Mouse (Mus musculus): ENCODE results near the gene Churc1.
"Not testable (repeated sequence)": the region's sequence is repeated elsewhere in the genome, so short reads cannot be mapped to it uniquely, and the experiment has no call there.

The Churc1 gene

DNA sequence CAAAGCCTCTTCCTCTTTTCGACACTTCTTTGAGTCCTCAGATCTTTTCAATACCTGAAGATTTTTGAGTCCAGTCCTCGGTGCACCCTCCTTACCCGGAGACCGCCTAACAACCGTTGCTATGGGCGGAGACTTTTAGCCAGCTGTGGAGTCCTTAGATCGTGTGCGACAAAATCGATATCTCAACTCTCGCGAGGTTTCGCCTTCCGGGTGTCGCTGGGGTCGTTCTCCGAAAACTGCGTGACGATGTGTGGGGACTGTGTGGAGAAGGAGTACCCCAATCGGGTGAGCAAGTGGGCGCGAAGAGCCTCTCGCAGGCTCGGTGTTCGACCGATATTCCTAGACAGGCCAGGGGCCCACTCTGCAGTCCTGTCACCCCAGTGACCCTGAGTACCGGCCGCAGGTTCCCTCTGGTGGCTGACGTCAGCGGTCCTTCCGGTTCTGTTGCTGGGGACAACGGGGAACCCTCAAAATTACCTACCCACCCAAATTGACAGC is at the start of gene Churc1, which contains the start of gene Fntb:
Gene Churc1 (plus strand): TSS at position 185 of the 498 bp plus-strand sequence.
Gene Fntb (plus strand): TSS at position 236 of the 498 bp plus-strand sequence.
- peak; percentile 97 for DNase-seq (ENCODE audit: low read depth, low spot score)

DNA sequence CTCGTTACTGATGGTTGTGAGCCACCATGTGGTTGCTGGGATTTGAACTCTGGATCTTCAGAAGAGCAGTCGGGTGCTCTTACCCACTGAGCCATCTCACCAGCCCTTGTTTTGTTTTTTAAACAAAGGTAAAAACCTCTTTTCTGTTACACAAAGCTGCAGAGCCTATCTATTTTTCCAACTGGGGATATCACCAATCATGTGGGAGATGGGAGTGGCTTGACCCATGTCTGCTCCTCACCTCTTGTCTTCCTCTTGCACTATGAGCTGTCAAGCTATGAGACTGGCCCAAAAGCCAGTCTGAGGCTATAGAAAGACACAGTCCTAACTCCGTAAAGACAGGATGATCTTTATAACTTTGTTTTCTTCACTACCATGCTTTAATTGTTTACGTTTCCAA is 47.0 kb upstream of the Churc1 start:
- no peak for DNase-seq (ENCODE audit: low read depth, low spot score)

DNA sequence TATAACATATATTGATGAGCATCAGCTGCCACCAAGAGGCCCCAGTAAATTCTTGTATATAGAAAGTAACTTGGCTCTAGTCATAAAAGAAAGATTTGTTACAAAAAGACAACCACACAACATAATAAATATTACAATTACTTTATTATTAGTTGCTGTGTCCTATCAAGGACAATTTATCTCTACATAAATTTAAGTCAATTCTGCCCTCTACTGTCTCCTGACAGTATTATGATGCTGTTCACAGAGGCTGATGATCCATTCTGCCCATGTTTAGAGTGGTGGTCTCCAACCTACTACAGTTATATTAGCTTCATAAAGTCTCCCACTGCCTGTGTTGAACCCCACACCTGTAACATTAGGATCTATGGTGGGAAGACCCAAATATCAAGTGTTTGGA is 44.8 kb upstream of the Churc1 start:
- no peak for DNase-seq (ENCODE audit: low read depth, low spot score)

DNA sequence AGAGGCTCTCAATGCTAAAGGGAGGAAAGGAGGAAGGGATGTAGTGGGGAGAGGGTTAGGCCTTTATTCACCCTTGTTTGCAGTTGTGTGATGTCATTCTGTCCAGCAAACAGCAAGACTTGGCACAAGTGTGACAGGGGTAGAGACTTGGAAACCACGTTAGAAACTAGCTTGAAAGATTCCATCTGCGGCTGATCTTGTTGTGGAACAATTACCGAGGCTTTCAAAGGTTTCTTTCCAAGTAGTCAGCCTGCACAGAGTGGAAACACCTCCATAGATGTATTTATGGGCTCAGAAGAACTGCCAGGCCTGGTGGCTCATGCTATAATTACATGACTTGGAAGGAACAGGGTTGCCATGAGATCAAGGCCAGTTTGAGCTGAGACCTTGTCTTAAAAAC is 43.3 kb upstream of the Churc1 start:
- no peak for DNase-seq (ENCODE audit: low read depth, low spot score)

DNA sequence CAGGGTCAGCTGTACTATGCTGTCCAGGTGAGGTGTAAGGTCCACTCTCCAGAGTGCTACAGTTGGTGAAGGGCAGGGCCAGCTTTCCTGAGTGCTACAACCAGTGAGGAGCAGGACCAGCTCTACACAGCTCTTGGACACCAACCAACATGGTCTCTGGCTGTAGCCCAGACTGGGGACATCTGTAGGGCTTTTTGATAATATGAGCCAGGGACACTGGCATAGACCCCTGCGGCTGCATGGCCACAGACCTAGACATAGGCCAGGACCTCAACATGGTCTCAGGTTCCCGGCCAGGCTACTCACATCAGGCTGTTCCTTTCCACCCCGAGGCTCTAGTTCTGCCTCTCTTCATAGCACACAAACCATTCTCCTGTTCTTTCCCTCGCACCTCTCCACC is 37.4 kb upstream of the Churc1 start:
- DNase-seq (ENCODE audit: low read depth, low spot score): no peak

DNA sequence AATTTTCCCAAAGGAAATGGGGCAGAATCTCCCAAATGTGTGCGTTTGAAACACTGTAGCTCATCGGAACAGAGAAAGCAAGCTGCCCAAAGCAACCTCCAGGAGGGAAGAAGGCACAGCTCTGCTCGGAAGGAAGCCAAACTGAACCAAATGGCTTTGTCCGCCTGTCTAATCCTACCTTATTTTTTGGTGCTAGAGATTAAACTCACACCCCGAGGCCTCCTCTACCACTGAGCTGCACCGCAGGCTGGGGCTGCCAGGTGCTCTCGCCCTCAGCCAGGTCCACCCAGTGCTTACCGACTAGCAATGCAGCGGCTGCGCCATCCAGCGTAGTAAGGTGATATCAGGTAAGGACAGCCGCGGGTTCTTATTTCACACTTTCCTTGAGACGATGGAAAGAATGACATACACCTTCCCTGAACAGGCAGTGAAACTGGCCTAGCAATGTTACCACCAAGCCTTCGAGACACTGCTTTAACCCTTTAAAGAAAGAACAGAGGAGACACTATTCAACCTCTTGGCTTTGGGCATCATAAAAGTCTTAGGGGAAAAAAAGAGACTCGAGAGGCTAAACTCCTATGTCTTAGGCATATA is 14.4 kb upstream of the Churc1 start:
- DNase-seq (ENCODE audit: low read depth, low spot score): no peak

DNA sequence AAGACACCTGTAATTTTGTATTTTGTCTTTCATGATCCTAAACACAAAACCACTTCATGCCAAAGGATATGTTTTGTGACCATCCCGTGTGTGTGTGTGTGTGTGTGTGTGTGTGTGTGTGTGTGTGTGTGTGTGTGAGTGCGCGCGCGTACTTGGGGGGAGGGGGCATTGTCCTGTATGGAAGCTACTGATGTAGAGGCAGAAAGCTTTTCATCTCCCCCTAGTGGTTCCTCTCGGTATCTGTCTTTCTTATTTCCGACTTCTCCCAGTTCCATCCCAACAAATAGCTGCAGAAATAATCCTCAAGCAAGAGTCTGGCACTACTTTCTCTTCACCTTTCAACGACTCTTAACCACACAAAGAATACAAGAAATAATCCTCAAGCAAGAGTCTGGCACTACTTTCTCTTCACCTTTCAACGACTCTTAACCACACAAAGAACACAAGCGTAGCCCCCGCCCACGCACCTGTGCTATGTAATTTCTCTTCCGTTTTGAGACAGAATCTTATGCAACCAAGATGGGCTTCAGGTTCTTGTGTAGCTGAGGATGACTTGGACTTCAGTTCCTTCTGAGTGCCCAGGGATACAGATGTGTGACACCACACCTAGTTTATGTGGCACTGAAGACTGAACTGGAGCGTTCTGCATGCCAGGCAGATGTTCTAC is 12.6 kb upstream of the Churc1 start:
- DNase-seq (ENCODE audit: low read depth, low spot score): peak; percentile 73

DNA sequence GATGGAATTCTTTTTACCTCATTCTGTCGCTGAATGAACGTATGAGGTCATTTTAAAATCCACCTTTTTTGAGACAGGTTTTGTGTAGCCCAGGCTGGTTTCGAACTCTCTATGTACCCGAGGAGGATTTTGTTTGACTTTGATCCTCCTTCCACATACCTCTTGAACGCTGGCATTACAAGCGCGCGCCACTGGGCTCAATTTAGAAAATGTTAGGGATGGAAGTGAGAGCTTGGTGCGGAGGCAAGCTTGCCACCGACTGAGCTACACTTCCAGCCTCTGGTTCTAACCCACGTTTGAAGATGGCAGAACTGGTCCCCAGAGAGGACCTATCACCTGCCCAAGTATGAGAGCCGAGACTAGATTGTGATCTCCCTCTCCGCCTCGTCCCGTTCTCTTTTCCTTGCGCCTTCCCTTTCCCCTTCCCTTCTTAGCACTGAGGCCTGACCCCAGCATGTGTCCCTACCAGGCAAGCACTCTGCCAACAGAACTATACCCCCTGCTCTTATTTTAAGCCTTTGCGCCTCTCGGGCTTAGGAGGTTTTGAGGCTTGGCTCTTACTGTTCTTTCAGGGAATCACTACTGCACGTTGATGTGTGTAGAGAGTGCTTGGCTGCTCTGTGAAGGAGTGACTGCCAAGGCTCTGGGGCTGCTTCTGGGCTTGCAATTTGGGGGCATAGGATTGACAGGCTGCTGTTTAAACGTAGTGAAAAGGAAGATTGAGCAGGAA is 728 bp downstream of the Churc1 start:
- peak; percentile 13 for DNase-seq (ENCODE audit: low read depth, low spot score)

DNA sequence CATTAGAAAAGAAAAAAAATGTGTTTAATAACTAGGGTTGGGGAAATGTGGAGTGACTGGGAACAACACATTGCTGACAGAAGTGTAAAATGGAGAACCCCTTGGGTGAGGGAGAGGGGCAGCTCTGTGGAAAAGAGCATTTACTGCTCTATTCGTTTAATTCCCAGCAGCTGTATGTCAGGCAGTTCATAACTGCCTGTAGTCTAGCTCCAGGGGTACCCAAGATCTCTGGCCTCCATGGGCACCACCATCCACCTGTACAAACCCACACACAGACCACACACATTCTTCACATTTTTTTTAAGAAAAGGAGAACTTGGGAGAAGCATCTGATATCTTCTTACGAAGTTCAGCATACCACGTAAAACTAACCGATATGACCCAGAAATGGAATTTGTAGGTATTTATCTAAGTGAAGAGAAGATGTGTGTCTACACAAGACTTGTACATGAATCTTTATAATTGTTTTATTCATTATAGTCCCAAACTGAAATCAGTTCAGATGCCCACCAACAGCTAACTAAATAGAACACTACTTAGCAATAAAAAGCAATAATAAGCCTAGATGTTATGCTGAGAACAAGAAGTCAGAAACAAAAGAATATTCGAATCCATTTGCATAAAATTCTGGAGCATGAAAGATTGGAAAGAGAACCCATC is 5.6 kb downstream of the Churc1 start:
- DNase-seq (ENCODE audit: low read depth, low spot score): no peak

DNA sequence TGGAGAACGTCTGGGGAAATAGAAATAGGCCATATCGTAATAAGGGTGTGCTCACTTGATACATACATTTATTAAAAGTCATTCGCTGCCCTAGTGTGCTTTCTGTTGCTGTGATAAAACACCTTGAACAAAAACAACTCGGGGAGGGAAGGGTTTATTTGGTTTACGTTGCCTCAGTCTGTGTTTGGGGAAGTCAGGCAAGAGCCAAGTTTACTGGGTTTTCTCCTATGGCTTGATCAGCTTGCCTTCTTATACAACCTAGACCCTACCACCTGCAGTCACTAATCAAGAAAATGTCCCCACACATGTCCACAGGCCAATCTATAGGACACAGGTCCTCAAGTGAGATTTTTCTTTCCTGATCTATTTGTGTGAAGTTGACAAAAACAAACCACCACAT is 6.2 kb downstream of the Churc1 start:
- DNase-seq (ENCODE audit: low read depth, low spot score): no peak

DNA sequence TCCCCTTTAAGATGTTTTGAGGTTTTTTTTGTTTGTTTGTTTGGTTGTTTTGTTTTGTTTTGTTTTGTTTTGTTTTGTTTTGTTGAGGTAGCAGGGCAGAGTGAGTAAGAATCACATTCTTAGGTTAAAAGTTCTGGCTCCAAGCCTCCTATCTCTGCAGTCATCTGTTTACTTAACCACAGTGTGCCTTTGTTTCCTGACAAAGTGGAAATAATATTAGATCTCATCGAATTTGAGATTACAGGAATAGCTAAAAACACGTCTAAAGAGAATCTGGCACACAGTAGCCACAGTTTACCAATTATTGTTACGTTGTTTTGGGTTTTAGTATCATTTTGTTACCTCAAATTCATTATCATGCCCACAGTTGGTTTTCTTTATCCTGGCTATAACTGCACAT is 9.3 kb downstream of the Churc1 start:
- no peak for DNase-seq (ENCODE audit: low read depth, low spot score)

DNA sequence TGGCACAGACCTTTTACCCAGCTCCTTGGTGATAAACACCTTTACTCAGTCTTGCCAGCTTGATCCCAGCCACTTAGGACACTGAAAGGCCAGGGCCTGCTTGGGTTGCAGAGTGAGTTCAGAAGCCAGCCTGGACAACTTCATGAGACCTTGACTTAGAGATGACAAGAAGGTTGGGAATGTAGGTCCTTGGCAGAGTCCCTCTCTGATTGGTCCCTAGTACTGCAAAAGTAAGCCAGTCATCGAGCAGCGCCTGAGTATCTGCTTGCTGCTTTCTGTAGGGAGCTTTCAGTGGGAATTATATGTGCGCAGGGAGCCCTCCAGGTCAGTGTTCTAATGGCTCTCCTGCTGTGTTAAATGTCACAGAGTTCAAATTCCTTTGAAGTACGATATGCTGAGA is 9.8 kb downstream of the Churc1 start:
- no peak for DNase-seq (ENCODE audit: low read depth, low spot score)

DNA sequence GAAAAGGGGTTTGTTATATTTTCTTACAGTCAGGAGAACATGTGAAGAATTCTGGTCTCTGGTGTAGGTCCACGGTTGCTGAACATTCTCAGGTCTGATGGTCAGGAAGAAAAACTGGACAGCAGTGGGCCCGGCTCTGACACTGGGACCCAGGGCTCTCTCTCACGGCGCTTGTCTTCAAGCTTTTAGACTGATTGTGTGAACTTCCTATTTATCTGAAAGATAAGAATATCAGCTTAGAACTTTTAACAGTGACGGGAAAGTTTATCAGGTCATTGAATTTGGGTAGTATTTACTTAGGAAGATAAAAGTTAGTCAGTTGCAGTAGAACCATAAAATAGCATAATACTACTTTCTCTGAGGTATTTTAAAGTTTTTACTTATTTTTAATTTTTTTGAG is 11.6 kb downstream of the Churc1 start:
- DNase-seq (ENCODE audit: low read depth, low spot score): no peak

DNA sequence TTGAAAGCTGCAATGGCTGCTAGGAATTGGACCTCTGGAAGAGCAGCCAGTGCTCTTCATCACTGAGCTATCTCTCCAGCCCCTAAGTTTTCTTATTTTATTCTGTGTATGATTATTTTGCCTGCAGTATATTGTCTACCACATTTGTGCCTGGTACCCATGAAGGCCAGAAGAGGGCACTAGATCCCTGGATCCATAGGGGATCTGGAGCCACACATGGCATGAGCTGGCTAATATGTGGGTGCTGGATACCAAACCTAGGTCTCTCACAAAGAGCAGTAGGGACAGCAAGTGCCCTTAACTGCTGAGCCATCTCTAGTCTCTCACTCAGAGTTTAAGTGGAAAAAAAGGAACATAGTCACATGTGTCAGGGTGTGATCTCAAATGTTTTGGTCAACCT is 12.5 kb downstream of the Churc1 start:
- DNase-seq (ENCODE audit: low read depth, low spot score): no peak

DNA sequence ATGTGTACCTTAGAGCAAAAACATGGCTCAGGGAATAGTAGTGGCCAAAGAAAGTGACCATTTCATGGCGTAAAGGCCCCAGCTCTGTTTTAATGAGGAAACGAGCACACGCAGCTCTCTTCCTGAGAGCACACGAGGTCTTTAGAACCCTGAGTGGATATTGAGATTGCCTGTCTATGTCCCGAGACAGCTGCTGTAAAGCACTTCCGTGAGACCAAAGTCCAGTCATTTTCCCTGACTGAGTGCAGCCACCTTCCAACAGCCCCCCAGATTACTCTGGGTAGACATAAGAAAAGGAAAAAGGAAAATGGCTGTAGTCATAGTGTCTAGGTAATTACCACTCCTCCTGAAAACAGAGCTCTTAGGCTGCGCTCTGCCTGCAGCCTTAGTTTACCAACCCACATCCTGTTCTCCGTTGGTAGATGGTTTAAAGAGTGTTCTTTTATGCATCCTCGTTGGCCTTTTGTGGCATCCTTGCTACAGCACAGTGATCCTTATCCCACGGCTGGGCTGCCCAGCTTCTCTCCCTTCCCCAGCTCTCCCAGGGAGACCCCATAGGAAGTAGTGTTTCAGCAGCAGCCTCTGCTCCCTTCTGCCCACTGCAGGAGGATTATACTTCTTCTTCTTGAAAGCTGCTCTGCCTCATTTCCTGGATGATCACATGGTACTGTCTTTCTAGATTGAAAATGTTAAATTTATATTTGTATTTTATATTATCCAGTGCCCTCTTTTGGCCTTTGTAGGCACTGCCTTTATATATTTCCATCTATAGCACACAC is 13.2 kb downstream of the Churc1 start:
- no peak for DNase-seq (ENCODE audit: low read depth, low spot score)

DNA sequence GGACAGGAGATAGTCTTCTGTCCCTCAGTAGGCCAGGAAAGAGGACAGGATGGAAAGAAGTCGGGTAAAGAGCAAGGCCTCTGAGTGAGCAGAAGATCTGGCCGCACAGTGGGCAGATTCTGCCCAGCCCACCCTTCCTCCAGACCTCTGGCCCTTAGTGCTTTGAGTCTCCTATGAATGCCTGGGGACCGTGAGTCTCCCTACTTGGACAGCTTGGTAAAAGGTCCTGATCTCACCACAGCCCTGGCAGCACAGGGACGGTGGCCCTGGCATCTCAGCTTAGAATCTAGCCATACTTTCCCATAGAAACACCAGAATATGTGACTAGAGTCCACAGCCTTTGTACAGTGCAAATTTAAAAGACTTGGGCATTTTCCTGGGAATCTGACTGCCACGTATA is 14.6 kb downstream of the Churc1 start:
- DNase-seq (ENCODE audit: low read depth, low spot score): no peak

DNA sequence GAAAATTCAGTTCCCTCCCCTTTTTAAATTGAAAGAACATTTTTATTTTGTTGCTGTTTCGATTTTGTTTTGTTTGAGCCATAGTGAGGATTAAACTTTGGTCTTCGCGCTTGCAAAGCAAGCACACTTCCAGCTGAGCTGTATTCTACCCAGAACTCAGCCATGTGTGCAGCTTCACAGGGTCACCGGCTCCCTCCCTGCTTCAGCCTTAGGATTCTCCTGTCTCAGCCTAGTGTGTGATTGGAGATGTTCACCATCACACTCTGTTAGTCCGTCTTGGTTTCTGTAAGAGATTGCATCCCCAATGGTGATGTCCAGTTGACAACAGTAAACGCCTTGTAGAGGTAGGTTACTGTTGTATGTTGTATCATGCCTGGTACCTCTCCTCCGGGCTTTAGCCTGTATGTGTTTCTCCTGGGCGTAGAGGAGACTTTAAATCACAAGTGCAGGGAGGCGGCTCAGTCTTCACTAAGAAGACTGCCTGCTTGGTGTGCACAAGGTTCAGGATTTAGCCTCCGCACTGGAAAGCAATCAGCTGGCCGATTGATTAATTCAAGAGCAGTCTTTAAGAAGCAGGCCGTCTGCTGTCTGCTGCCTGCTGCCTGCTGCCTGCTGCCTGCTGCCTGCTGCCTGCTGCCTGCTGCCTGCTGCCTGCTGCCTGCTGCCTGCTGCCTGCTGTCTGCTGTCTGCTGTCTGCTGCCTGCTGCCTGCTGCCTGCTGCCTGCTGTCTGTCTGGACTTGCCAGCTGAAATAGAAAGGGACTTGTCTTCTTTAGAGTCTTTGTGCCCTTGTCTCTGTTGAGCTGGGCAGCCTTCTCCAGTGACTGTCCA is 15.5 kb downstream of the Churc1 start:
- DNase-seq (ENCODE audit: low read depth, low spot score): no peak

DNA sequence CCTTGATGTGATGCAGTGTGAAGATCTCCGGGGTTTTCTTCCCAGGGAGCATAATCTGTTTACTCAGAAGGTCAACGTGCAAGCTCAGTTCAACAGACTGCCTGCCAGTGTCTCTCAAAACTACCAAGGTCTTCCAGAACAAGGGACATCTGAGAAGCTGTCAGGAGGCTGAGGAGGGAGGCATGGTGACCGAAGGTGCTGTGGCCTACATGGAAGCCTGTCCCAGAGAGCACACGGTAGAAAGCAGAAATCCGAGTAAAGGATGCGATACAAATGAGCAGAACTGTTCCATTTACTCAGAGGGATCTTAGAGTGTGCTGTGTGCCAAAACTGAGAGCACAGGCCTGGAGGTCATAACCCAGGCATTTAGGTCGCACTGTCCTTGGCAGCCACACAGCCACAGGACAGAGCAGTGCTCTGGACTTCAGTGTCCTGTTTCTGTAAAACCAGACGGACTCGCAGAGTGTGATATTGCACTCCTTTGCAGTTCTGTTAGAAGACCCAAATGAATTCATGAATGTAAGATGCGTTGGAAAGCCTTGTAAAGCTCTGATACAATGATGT is 18.8 kb downstream of the Churc1 start:
- no peak for DNase-seq (ENCODE audit: low read depth, low spot score)

DNA sequence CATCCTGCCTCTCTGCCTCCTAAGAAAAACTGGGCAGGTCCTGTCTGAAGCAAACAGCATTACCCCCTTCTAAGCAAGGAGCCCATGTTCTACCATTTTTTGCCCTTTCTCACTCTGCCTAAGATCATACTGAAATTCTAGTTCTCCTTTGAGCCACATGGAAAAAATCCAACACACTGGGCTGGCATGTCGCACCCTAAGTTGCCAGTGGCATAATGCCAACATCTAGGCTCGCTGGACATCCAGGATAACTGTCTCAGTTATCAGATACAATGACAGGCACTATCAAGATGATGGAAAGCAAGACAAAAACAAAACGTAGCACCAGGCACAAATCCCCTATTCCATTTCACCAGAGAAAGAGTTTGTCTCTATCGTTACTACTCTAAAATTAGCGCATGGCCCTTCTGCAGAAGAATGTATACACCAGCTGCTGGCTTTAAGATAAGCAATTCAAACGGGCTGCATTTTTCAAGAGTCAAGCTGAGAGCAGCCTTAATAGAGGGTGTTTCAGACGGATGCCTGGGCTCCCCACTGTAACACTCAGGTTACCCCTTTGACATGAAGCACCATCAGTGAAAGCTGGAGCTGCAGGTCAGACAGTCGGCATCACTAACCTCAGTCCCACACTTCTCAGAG is 25.2 kb downstream of the Churc1 start:
- no peak for DNase-seq (ENCODE audit: low read depth, low spot score)

DNA sequence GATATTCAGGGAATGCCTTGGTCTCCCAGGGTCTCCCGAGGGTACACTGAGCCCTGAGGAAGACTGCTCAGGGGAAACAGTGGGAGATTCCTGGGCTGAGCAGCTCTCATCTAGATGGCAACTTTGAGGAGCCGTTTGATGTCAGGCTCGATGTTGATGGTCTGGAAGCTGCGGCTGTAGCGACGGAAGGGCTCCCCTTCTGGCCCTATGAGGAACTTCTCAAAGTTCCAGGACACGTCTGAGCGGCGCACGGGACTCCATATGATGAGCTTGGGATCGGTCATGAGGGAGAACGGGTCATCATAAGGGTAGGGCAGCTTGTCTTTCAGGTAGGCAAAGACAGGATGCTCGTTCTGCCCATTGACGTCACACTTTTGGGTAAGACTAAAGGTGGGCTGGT is 27.2 kb downstream of the Churc1 start:
- DNase-seq (ENCODE audit: low read depth, low spot score): not testable (repeated sequence)
